Mouse (Mus musculus): ENCODE measurements at regions not wholly inside any gene's neighbourhood (a gene's known extent, or its start where the extent isn't known, plus 50 kb on each side); places are given as distances from the start of the nearest gene placed in this dataset.

DNA sequence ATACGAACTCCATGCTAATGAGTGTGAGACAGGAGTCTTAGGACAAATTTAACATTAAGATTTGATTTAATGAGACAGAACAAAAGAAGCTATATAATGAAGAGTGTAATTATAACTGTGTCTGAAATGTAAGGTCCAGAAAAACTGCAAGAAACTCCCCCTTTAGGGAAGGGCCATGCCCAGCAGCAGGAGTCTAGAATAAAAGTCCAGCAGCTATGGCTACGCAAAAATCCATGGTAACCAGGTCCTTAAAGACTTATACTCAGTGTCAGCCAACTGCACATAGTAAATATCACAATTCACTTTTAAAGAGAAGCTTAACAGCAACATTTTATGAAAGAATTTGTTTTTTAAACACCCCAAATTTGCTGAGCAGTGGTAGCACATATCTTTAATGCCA lies 143.3 kb downstream of the Prr30 start:
- TF ChIP-seq POLR2A (IDR thresholded peaks at IDR 0.05; ENCODE audit: low read depth, low read length), result no peak
- TF ChIP-seq CTCF (conservative IDR thresholded peaks at IDR 0.05; ENCODE audit: insufficient read depth, insufficient read length, low read depth, low read length), result no peak
